Mouse (Mus musculus): ENCODE results near the gene Mdk.

Gene Mdk

GRCm38 (mm10) chr2:91958049-91958448, 26.0 kb upstream of the Mdk start:
- no peak for DNase-seq

DNA sequence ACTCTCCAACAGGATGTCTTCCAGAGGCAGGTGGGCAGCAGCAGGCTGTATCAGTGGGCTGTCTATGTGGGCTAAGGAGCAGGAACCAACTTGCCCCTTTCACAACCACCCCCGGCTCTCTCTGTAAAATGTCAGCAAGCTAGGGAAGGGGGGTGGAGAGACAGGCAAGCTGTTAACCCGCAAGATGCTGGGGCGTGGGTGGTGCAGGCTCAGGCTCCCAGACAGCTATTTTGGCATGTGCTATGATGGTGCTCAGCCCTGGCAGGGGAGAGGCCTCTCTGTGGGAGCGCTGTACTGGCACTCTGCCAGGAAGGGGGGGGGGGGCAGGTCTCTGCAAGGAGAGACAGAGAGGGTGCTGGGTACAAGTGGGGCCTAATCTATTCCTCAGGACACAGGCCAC, 25.0 kb upstream of the Mdk start:
- no peak for DNase-seq

DNA sequence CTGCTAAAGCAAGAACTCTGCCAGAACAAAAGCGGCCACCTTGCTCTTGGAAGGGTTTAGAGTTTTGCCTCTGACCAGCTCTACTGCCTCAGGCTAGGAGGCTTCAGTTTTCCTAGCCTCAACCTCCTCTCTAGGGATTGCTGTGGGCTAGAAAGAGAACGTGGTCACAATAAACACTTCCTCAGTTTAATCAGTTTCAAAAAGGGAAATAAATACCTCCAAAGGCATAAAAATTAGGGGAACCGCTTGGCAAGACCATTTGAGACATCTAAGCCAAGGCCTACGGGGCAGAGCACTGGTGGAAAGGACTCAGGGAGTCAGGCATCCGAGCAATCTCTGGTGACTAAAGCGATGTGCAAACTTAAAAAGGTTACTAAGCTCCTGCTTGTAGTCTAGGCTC, 23.8 kb upstream of the Mdk start:
- no peak for DNase-seq

DNA sequence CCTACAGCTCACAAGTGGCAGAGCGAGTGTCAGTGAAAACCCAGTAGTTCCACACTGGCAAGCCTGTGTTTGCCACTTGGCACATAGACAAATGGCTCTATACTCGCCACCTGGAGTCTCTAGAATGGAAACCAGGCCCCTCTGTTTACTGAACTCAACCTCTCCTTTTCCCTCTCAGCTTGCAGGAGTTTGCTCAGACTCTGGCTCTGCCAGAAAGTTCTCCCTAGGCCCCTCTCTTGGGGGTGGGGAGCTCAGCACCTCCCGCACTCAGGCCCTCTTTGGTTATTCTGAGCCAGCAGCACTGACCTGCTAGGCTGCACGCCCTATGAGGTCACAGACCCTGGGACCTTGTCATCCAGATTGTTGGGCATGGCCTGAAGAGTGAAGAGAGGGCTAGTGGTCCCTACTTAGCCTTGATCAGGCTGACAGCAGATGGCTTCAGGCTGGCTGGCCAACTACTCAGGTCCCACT, 23.1 kb upstream of the Mdk start:
- DNase-seq, result no peak

GRCm38 (mm10) chr2:91953825-91954224, 21.7 kb upstream of the Mdk start:
- peak; percentile 74 to 84 for DNase-seq

GRCm38 (mm10) chr2:91950275-91951085, 18.4 kb upstream of the Mdk start:
- DNase-seq, result no peak

DNA sequence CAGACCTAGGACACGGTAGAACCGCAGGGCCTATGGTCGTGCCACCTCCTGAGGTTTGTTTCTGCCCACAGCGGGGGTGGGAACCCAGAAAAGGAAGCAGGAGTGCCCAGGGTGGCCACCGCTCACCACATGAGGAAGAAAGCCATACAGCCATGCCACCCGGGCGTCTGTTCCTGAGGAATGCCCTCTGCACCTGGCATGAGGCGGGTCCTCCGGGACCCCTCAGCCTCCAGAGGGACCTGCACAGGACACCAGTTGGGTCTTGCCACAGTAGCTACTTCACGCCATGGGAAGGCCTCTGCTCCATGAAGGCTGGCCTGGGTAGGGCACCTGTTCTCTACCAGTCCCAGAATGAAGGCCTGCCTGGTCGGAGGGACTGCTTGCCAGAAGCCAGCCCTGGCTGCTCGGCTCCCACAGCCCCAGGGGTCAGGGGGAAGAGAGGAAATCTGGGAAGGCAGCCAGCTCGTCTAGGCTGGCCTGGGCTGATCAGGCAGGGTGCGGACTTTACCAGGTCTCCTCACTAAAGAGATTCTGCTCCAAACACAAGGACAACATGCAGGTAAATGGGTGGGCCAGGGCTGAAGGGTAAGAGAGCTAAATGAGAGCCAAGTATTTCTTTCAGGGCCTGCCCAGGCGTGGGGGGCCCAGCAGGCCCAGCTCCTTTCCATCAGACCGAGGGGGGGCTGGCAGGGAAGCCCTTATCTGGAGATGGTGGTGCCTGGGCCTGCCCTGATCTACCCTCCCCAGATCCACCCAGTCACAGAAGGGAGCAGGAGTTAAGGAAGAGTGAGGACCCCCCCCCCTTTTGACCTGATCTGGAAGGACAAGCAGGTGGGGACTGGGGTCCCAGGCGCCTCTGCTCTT, 17.5 kb upstream of the Mdk start:
- DNase-seq, result peak; percentile 78 to 83

DNA sequence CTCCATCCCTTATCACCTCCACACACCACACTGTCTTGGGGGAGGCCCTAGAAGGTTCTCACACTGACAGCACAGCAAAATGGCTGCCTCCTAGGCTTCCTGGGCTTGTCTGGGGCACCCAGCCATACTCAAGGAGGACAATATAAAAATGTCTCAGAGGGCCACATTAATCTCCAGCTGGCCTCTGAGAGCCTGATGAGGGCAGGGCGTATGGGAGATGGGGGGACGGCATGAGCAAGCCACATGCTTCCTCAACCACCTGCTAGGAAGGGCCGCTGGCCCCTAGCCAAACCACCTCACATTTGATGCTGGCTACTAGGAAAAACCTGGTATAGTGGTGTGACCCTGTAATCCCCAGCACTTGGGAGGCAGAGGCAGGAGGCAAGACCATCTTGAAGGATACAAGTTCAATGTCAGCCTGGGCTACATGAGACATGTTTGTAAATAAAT, 16.7 kb upstream of the Mdk start:
- DNase-seq, result no peak

- no peak for DNase-seq
These were observed 16.0 kb upstream of the Mdk start for GRCm38 (mm10) chr2:91948151-91948509.

DNA sequence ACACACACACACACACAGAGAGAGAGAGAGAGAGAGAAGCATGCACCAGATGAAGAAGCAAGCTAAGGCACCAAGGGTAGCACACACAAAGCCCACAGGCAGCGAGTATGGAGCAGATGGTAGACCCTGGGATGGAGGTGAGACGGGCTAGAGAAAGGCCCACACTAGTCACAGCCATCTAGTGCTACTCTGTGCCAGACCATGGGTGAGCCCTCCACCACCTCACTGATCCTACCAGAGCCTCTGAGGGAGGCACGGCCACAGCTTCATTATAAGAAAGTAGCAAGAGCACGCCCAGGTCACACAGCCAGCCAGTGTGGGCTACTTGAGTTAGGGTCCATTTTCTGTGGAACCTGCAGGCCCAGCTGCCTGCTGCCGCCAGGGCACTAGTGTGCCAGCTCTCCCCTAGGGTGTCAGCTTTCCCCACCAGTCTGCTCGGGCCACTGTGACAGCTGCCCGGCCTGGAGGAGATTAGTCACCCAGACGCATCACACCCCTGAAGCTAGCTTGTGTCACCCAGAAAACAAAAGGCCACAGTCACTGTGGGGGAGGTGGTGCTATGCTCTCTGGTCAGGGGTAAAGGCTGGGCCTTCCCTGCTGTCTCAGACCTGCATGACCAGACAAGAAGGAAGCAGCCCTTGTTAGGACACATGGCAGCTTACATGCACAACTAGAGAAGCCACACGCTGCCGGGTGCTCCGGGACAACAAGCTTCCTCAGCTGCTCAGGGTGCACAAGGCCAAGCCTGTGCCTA, 15.5 kb upstream of the Mdk start:
- DNase-seq, result no peak

- DNase-seq, result no peak
These were observed 14.7 kb upstream of the Mdk start for GRCm38 (mm10) chr2:91946836-91947235.

GRCm38 (mm10) chr2:91945483-91945882, 13.4 kb upstream of the Mdk start, which contains the start of gene Gm9821:
TSS of gene Gm9821 (plus strand) at chr2:91945703.
- no peak for DNase-seq

DNA sequence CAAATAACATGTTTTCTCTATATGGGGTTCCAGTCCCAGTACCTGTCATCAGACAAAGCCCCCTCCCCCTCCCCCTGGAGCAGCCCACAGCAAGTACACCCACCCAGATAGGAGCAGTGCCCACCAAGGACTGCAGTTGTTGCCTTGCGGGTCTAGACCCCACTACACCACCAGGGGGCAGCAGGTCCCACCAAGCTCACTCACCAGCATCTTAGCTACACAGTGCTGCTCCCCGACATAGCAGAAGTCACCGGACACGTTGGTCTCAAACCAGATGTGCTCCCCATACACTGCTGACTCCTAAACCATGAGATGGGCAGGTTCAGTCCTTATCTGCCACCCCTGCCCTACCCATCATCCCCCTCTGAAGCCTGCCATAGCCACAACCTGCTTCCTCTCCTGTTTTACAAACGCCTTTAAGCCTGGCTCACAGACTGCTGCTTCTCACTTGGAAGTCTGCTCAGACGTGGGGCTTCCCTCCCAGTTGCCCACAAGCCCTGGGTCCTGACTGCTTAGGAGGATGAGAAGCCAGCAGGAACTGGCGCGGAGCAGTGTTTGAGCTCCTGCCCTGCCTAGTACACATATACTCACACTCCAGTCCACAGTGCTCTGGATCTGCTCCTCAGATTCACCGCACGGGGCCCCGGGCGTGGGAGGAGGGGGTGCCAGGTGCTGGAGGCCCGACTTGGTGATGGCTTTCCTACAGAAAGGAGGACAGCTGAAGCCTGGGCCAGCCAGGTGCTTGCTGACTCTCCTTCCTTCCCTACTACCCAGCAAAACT, 12.3 kb upstream of the Mdk start:
- DNase-seq, result peak in 1 of 2 experiments; percentile 76

- no peak for DNase-seq
These were observed 10.3 kb upstream of the Mdk start for GRCm38 (mm10) chr2:91942356-91942755.

DNA sequence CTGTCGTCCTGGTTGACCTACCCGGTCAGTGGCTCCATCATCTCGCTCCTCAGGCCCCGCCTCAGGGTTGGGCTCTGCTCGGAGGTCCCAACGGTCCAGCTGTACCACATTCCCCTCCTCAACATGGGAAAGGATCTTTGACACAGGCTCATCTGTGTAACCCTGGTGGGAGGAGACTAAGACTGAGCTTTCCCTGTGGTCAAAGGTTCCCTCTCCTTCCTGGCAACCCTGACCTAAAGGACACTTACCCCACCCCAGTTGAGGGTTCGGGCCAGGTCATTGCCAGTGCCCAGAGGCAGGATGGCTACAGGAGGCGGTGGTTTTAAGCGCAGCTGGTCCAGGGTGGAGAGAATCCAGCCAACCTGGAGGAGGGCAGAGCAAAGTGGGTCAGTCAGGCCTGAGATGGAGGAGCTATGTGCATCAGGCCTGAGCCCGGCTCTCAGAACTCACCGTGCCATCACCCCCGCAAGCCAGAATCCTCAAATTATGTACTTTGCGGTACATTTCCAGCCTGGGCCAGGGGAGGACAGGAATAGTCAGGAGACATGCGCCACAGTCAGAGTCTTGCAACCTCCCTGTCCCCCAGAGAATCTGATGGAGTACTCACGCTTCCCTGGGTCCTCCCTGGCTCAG, 7.3 kb upstream of the Mdk start:
- peak; percentile 69 to 75 for DNase-seq

DNA sequence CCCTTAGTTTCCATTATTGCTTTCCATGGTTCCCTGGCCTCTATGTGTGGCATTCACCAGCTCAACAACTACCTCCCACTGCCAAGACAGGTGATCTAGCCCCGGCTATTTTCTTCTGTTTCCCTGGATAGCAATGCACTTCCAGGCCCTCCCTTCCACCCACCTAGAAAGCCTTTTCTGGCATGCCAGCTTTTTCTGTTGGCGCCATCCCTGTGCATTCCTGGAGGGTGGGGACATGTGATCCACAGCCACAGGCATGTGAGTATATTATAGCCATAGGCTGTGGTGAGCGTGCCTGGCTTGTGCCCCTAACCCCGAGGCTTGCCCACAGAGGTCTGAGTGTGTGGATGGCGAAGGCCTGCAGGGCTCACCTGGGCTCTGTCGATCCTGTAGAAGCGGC, 4.1 kb upstream of the Mdk start:
- no peak for DNase-seq

- no peak for DNase-seq
These were observed 2.9 kb upstream of the Mdk start for GRCm38 (mm10) chr2:91934826-91935525.

DNA sequence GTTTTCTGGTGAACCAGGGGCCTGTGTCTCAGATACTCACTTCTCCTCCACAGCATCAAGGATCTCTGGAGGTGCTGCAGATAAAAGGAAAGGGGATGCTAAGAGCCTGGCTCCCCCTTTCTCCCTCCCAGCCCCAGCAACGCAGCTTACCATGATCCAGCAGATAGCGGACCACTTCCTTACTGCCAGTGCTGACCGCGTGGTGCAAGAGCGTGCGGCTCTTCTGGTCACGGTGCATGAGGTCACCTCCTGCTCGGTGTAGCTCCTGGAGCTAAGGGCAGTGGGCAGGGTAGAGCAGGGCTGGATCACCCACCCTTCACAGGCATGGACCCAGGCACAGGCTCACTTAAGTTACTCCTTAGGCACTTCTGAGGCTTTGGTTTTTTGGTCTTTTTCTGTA, 1.9 kb upstream of the Mdk start:
- no peak for DNase-seq

DNA sequence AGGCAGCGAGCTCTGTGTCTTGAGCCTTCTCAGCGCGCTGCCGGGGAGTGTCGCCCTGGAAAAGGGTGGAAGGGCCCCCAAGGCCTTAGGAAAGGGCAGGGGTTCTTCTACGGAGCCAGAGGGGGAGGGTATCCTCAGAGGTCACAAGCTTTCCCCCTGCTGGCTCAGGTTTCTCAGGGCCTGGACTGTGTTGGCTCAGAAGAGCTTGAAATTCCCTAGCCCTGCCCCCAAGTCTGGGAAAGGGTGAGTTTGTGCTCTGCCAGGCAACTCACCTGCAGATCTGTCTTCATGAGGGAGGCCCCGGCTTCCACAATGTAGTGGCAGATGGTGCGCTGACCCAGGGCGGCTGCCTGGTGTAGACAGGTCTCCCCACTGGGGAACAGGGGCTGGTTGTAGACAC, 1.4 kb upstream of the Mdk start:
- DNase-seq, result no peak

DNA sequence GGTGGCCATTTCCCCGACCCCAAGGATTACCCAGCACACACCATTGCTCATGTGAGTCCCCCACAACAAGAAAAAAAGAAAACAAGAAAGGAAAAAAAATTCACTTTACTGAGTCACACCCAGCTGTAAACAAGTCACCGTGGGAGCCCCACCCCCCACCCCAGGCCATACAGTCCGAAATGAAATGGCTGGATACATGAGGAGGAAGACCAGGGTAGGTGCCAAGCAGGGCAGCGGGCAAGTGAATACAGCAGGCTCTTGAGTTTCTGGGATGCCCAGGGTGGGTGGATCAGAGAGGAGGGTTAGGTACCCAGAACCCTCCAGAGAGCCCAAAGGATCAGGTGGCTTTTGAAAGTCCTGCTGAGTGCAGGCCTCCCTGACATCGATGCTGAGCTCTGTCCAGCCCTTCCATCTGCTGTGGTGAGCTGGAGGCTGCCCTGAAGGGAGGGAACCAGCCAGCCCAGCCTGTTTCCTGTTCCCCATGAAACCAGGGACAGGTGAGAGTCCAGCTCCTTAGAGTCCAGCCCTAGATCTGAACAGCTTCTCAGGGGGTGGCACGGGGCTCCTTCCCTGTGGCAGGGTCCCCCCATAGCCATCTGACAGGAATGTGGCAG, 747 bp upstream of the Mdk start:
- no peak for DNase-seq
